8 mouse cellular contexts compared by ENCODE assay signal in the genomic region with DNA sequence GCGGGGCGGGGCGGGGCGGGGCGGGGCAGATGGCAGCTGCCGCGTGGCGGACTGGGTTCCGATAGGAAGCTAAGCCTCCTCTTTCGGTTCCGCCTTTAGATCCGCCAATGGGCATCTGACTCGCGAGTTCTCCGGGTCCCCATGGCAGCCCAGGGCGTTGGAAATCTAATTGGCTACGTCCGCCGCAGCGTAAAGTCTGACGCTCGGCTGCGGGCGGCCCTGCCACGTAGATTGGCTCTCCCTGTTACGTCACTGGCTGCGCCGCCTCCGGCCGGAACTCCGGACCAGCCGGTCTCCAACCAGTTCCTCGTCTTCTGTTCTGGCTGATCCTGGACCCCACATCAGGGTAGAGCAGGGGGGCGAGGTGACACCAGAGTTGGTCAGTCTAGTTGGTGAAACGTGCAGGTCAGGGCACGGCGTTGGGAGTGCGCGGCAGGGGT. TPM values are rescaled to one million over a fixed set of nuclear protein-coding genes. Genes with fewer than 3 reads are reported as not detected.
A peak's percentile ranks its signal among the peaks of the same experiment; 100 is the strongest.
DNase-seq lines count a peak whose midpoint lies in the region; ATAC-seq and TF ChIP-seq lines count a peak whose summit lies in the region.

Gene Gmppb (plus strand): TSS at position 227 of the 440 bp plus-strand sequence.

- H3K79me2 ChIP-seq in C2C12 (ENCODE audit: control insufficient read depth, insufficient read depth) (peaks cover 12% of the 10 kb centered on the region), myocyte (ENCODE audit: control insufficient read depth, insufficient read depth) (peaks cover 7% of the 10 kb centered on the region)
- H3K79me2 ChIP-seq in liver, adult 2 months (ENCODE audit: control insufficient read depth, insufficient read depth, low read length), result peaks cover 4% of the 10 kb centered on the region; the same call in 1 of the 2 replicates

- H3K4me3 ChIP-seq in C2C12 (ENCODE audit: insufficient read depth, poor library complexity, severe bottlenecking) (peak within 1 kb of the TSS; percentile 66), myocyte (peak within 1 kb of the TSS; percentile 77)
- peak within 1 kb of the TSS; percentile 73 for H3K4me3 ChIP-seq in erythroblast, embryonic 14.5 days (replicated peaks)
- peak within 1 kb of the TSS; percentile 76 for H3K4me3 ChIP-seq in heart, embryonic 11.5 days (ENCODE audit: low read depth, low read length)
- H3K4me3 ChIP-seq in kidney, embryonic 16.5 days (ENCODE audit: low read length), result peak within 1 kb of the TSS; percentile 89
- H3K4me3 ChIP-seq in liver, adult 2 months (ENCODE audit: insufficient read depth, low read depth, low read length), result peak within 1 kb of the TSS; percentile 83

- under 1% methylated on average over 39 of the region's 39 CpGs for WGBS in heart, embryonic 11.5 days (ENCODE audit: insufficient replicate concordance)
- WGBS in kidney, embryonic 16.5 days, result under 1% methylated on average over 33 of the region's 39 CpGs
- under 1% methylated on average over 39 of the region's 39 CpGs for WGBS in liver, adult 2 months

- peak; percentile 99 for DNase-seq in brain, embryonic 14.5 days (ENCODE audit: low read depth)
- DNase-seq in liver, adult 2 months (ENCODE audit: extremely low read depth, low read depth, low spot score), result peak; percentile 95
- DNase-seq in splenic B cell, adult 2 months (ENCODE audit: low read depth, low spot score), result peak; percentile 98

- peak within 1 kb of the TSS; percentile 79 for H3K9ac ChIP-seq in heart, embryonic 11.5 days (ENCODE audit: low read depth, low read length)
- peak within 1 kb of the TSS; percentile 81 for H3K9ac ChIP-seq in kidney, embryonic 16.5 days (replicated peaks; ENCODE audit: low read length)
- H3K9ac ChIP-seq in liver, adult 2 months (ENCODE audit: low read depth, low read length), result peak within 1 kb of the TSS; percentile 88

- H3K27ac ChIP-seq in heart, embryonic 11.5 days (ENCODE audit: low read depth, low read length), result peak within 1 kb of the TSS; percentile 60
- H3K27ac ChIP-seq in kidney, embryonic 16.5 days (ENCODE audit: low read length), result peak within 1 kb of the TSS; percentile 72
- H3K27ac ChIP-seq in liver, adult 2 months (replicated peaks; ENCODE audit: insufficient read depth, low read depth, low read length), result peak within 1 kb of the TSS; percentile 65

- peak; percentile 90 for ATAC-seq in heart, embryonic 11.5 days (replicated peaks; ENCODE audit: insufficient number of reproducible peaks, low FRiP score, low TSS enrichment)
- ATAC-seq in kidney, embryonic 16.5 days (ENCODE audit: low FRiP score, low TSS enrichment), result peak; percentile 95

- H3ac ChIP-seq in C2C12 (ENCODE audit: control insufficient read depth, insufficient read length, low read depth) (peak within 1 kb of the TSS; percentile 89), myocyte (ENCODE audit: control insufficient read depth, insufficient read length) (peak within 1 kb of the TSS; percentile 32)

- no peaks in the 10 kb centered on the region for H3K9me3 ChIP-seq in erythroblast, embryonic 14.5 days (ENCODE audit: control insufficient read depth, low read length)
- H3K9me3 ChIP-seq in heart, embryonic 11.5 days (replicated peaks; ENCODE audit: control insufficient read depth, low read length), result no peaks in the 10 kb centered on the region
- no peaks in the 10 kb centered on the region for H3K9me3 ChIP-seq in kidney, embryonic 16.5 days (ENCODE audit: low read length)

- peaks cover 1% of the 10 kb centered on the region for H3K79me3 ChIP-seq in C2C12 (ENCODE audit: low read depth)

- H3K36me3 ChIP-seq in C2C12 (ENCODE audit: control insufficient read depth, insufficient read depth) (peaks cover 21% of the 10 kb centered on the region), myocyte (ENCODE audit: control insufficient read depth, insufficient read depth) (no peaks in the 10 kb centered on the region)
- H3K36me3 ChIP-seq in erythroblast, embryonic 14.5 days (ENCODE audit: control insufficient read depth), result peaks cover 84% of the 10 kb centered on the region
- H3K36me3 ChIP-seq in heart, embryonic 11.5 days (ENCODE audit: control insufficient read depth, insufficient read depth, low read length), result peaks cover 28% of the 10 kb centered on the region
- peaks cover 41% of the 10 kb centered on the region for H3K36me3 ChIP-seq in kidney, embryonic 16.5 days (ENCODE audit: insufficient read depth, low read length)
- peaks cover 4% of the 10 kb centered on the region; the same call in 1 of the 2 replicates for H3K36me3 ChIP-seq in liver, adult 2 months (ENCODE audit: control insufficient read depth, insufficient read depth, low read length)
- peaks cover 8% of the 10 kb centered on the region for H3K36me3 ChIP-seq in splenic B cell, adult 2 months (ENCODE audit: control insufficient read depth, insufficient read depth, low read length, poor library complexity, severe bottlenecking)

- H3K4me1 ChIP-seq in erythroblast, embryonic 14.5 days (ENCODE audit: control insufficient read depth), result peaks cover 85% of the 10 kb centered on the region
- H3K4me1 ChIP-seq in heart, embryonic 11.5 days (ENCODE audit: control insufficient read depth, insufficient read depth, low read length), result peaks cover 34% of the 10 kb centered on the region
- peaks cover 27% of the 10 kb centered on the region for H3K4me1 ChIP-seq in kidney, embryonic 16.5 days (ENCODE audit: insufficient read depth, low read length)
- H3K4me1 ChIP-seq in liver, adult 2 months (ENCODE audit: control insufficient read depth, insufficient read depth, low read length), result peaks cover 24% of the 10 kb centered on the region

- H3K27me3 ChIP-seq in C2C12 (ENCODE audit: control insufficient read depth, insufficient read depth, insufficient read length) (no peaks in the 10 kb centered on the region), myocyte (ENCODE audit: control insufficient read depth, insufficient read depth, insufficient read length) (no peaks in the 10 kb centered on the region)
- no peaks in the 10 kb centered on the region for H3K27me3 ChIP-seq in erythroblast, embryonic 14.5 days (ENCODE audit: control insufficient read depth)
- H3K27me3 ChIP-seq in heart, embryonic 11.5 days (ENCODE audit: control insufficient read depth, insufficient read depth, low read length), result no peaks in the 10 kb centered on the region
- no peaks in the 10 kb centered on the region for H3K27me3 ChIP-seq in kidney, embryonic 16.5 days (ENCODE audit: insufficient read depth, low read length)
- H3K27me3 ChIP-seq in liver, adult 2 months (ENCODE audit: control insufficient read depth, insufficient read depth, low read length), result no peaks in the 10 kb centered on the region
- H3K27me3 ChIP-seq in splenic B cell, adult 2 months (ENCODE audit: control insufficient read depth, insufficient read depth, low read length, poor library complexity, severe bottlenecking), result no peaks in the 10 kb centered on the region

- peak; percentile 28; the same call in 1 of the 2 replicates for TF ChIP-seq POLR2A in brain, embryonic 14.5 days (IDR thresholded peaks at IDR 0.05; ENCODE audit: borderline replicate concordance, extremely low read depth, insufficient read depth, insufficient read length, poor library complexity, severe bottlenecking)
- TF ChIP-seq POLR2A in liver, adult 2 months (IDR thresholded peaks at IDR 0.05; ENCODE audit: extremely low read depth, insufficient read depth, low read length), result peak; percentile 79
- TF ChIP-seq POLR2A in myocyte (IDR thresholded peaks at IDR 0.05; ENCODE audit: insufficient read length, low read depth), result peak; percentile 60

- peak within 1 kb of the TSS; percentile 73 for H3K4me2 ChIP-seq in heart, embryonic 11.5 days
- H3K4me2 ChIP-seq in kidney, embryonic 16.5 days (replicated peaks; ENCODE audit: low read depth, low read length), result peak within 1 kb of the TSS; percentile 90
- H3K4me2 ChIP-seq in myocyte (ENCODE audit: low read depth), result peak within 1 kb of the TSS; percentile 88

- TF ChIP-seq CTCF in C2C12 (IDR thresholded peaks at IDR 0.05; ENCODE audit: control insufficient read depth, insufficient read depth, insufficient read length), result no peak
- TF ChIP-seq CTCF in brain, embryonic 14.5 days (IDR thresholded peaks at IDR 0.05; ENCODE audit: borderline replicate concordance, extremely low read depth, insufficient read depth, insufficient read length), result no peak
- TF ChIP-seq CTCF in liver, adult 2 months (IDR thresholded peaks at IDR 0.05; ENCODE audit: low read depth, low read length), result no peak

TF ChIP-seq in C2C12, 6 proteins besides CTCF, POLR2A, EP300 and RAD21:
- TF ChIP-seq USF1 (IDR thresholded peaks at IDR 0.05; ENCODE audit: low read depth), result no peak
- no peak for TF ChIP-seq MAX (IDR thresholded peaks at IDR 0.05)
- TF ChIP-seq MYOD1 (IDR thresholded peaks at IDR 0.05; ENCODE audit: control insufficient read depth, insufficient read length, low read depth), result no peak
- TF ChIP-seq MYOG (IDR thresholded peaks at IDR 0.05; ENCODE audit: control insufficient read depth, extremely low read depth, insufficient read length), result no peak
- no peak for TF ChIP-seq FOSL1 (IDR thresholded peaks at IDR 0.05; ENCODE audit: insufficient read depth, low read length, poor library complexity, severe bottlenecking)
- TF ChIP-seq CEBPB (IDR thresholded peaks at IDR 0.05; ENCODE audit: low read depth), result no peak

TF ChIP-seq in myocyte, 11 proteins besides CTCF, POLR2A, EP300 and RAD21:
- TF ChIP-seq SRF (IDR thresholded peaks at IDR 0.05; ENCODE audit: control insufficient read depth, insufficient read length, low read depth) (peak; percentile 8), CEBPB (IDR thresholded peaks at IDR 0.05; ENCODE audit: insufficient read depth, poor library complexity, severe bottlenecking) (no peak), MYOG (IDR thresholded peaks at IDR 0.05; ENCODE audit: control insufficient read depth in 1 of 3, insufficient read depth in 1 of 3, insufficient read length in 2 of 3, low read depth in 2 of 3) (peak in 1 of 3 experiments; percentile 34), TCF12 (IDR thresholded peaks at IDR 0.05; ENCODE audit: insufficient read depth, poor library complexity, severe bottlenecking) (no peak), POLR2AphosphoS2 (IDR thresholded peaks at IDR 0.05; ENCODE audit: insufficient read length, low read depth) (peak; percentile 77), MAX (IDR thresholded peaks at IDR 0.05; ENCODE audit: low read depth) (no peak), MYOD1 (IDR thresholded peaks at IDR 0.05; ENCODE audit: control insufficient read depth in 1 of 3, insufficient read length in 2 of 3, low read depth in 2 of 3) (peak in 1 of 3 experiments; percentile 43)

RNA-seq across cellular contexts. Expression of gene Gmppb, which starts in this region (rescaled TPM):
- polyA plus RNA-seq in C2C12 (2012; fragmentation: generic; extraction: Trizol), result 23.5 TPM
- polyA plus RNA-seq in brain, embryonic 14.5 days (2012; rRNA removed), result 15.7 and 16.8 TPM in 2 replicates
- 0.32 and 0.61 TPM in 2 replicates for polyA plus RNA-seq in erythroblast, embryonic 14.5 days (2012)
- 24.0 and 24.5 TPM in 2 replicates for polyA plus RNA-seq in heart, embryonic 11.5 days (2014; fragmentation: Nextera tagmentation; extraction: Ambion mirVana)
- 30.9 and 32.4 TPM in 2 replicates for polyA plus RNA-seq in kidney, embryonic 16.5 days (2015; fragmentation: Nextera tagmentation; extraction: Ambion mirVana)
- total RNA-seq in liver, adult 2 months (2014; rRNA removed), result 14.0 and 54.7 TPM in 2 replicates
- polyA plus RNA-seq in liver, adult 2 months (2012; rRNA removed), result 16.5 and 21.4 TPM in 2 replicates
- 32.0 TPM for polyA plus RNA-seq in myocyte (2012; fragmentation: generic; extraction: Trizol)

Comparison
In these comparisons a context has a peak if more than half of its experiments do, and no peak if none do; other contexts are left out.
1. Peak in every context shown above with its lines: DNase-seq, ATAC-seq, H3K4me3 ChIP-seq and H3K27ac ChIP-seq.
2. RNA of gene Gmppb (polyA plus RNA-seq): 30.9 to 32.4 TPM in kidney, embryonic 16.5 days, 32.0 TPM in myocyte (single experiment), 24.0 to 24.5 TPM in heart, embryonic 11.5 days, 23.5 TPM in C2C12 (single experiment), 16.5 to 21.4 TPM in liver, adult 2 months and 15.7 to 16.8 TPM in brain, embryonic 14.5 days; 0.32 to 0.61 TPM in erythroblast, embryonic 14.5 days; every median in the first group is over 10 times any median in the second.
3. POLR2A ChIP-seq: peak in every context shown above with its lines; median percentile 79 in liver, adult 2 months; 60 in myocyte; 28 in brain, embryonic 14.5 days.